Mouse (Mus musculus) bone marrow, adult 2 months (tissue): ENCODE results near the gene Ssh2. TPM values are rescaled to one million over a fixed set of nuclear protein-coding genes. Genes with fewer than 3 reads are reported as not detected.
A peak's percentile ranks its signal among the peaks of the same experiment; 100 is the strongest.

Source experiments
- H3K27ac ChIP-seq: fragments of 200-500 bp; 2 replicates; pipeline ENCODE4 v1.5.1; 2012; ENCODE audit warnings: low read depth, mild to moderate bottlenecking, control low read depth, inconsistent platforms, low read length; ENCODE audit not compliant: control insufficient read depth, poor library complexity, insufficient read depth
- H3K4me1 ChIP-seq: fragments of 200-500 bp; 2 replicates; pipeline ENCODE4 v1.6.1; 2011; ENCODE audit warnings: low read length; ENCODE audit not compliant: control insufficient read depth, insufficient read depth
- H3K4me3 ChIP-seq: fragments of 200-500 bp; replicated peaks from 2 replicates; pipeline ENCODE3; 2011; ENCODE audit warnings: mild to moderate bottlenecking, low read depth, low read length, control low read depth; ENCODE audit not compliant: control insufficient read depth
- CTCF ChIP-seq: fragments of 200-500 bp; IDR thresholded peaks from 2 replicates; pipeline ENCODE4 v1.5.1; 2011; ENCODE audit warnings: low read length, control low read depth; ENCODE audit not compliant: control insufficient read depth, insufficient read depth
- POLR2A ChIP-seq: fragments of 200-500 bp; IDR thresholded peaks from 2 replicates; pipeline ENCODE4 v1.6.1; 2011; ENCODE audit warnings: low read depth, mild to moderate bottlenecking, control low read depth, low read length, borderline replicate concordance; ENCODE audit not compliant: control insufficient read depth
- WGBS: fragments of 180-500 bp; shearing (Covaris S2); methylation state at CpG from one replicate; pipeline ENCODE4 v1.1.7; 2018; 5-methylcytosine and 5-hydroxymethylcytosine counted together
- polyA plus RNA-seq: library from polyadenylated mRNA; stranded (reverse); fragments of >200 nt; gene quantifications from 2 replicates; pipeline ENCODE4 v1.2.4, GENCODE M21; 2011; ENCODE audit warnings: low replicate concordance; ENCODE audit not compliant: missing spikeins, insufficient read depth, insufficient read length

Ssh2 gene
- polyA plus RNA-seq = 14.6 and 21.8 TPM in 2 replicates

DNA sequence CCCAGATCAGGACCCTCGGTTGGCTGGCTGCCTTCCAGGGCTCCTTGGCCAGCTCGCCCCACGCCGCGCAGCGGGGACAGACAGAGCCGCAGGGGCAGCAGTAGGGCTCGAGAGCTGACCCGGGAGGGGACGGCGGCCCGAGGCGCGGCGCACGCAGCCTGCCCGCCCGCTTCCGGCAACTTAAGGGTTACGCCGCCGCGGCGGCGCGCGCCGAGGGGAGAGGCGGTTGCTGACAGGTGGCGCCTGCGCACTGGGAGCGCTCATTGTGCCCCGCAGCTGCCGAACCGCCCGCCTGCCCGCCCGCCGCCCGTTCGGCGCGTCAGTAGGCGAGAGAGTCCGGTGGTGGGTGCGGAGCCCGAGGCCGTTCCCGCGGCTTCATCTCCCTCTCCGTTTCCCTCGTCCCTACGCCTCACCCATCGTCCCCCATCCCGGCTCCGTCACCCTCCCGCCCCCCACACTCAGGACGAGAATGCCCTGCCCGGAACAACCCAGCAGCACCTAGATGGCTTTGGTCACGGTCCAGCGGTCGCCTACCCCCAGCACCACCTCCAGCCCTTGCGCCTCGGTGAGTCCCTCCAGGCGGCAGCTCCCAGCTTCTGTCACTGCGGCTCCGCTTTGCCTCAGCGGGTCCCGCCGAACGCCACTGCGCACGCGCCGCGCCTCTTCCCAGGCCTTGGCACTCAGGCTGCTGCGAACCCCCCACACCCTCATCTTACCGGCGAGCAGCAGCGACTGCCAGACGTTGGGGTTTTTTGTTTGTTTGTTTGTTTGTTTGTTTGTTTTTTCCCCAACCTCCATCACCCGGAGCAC, at the start of gene Ssh2:
Ssh2 (plus strand) TSS at position 337 of the 810 bp plus-strand sequence.
- Histone ChIP-seq H3K27ac (peak within 1 kb of the TSS; percentile 92), H3K4me3 (peak within 1 kb of the TSS; percentile 97), H3K4me1 (no peaks in the 10 kb centered on the region)
- TF ChIP-seq POLR2A (peak; percentile 62), CTCF (no peak)
- WGBS = under 1% methylated on average over 81 of the region's 82 CpGs

DNA sequence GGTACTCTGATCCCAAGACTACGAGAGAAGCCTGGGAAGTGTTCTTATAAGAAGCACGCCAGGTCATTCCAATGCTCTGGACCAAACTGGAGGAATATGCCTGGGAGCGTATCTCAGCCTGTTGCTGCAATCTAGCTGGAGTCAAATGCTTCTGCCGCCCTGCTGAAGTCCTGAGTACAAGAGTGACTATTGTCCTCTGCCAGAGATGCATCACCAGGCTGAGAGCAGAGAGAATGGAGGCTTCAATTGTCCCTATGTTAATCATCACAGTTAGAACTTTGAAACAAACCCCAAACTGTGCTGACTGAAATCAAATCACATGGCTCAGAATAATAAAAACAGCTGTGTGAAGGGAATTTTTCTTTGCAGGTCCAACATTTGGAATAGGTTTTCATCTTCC, 42.4 kb upstream of the Ssh2 start:
- Histone ChIP-seq H3K27ac (no peak overlapping the region), H3K4me1 (no peaks in the 10 kb centered on the region), H3K4me3 (no peak overlapping the region)
- 78% methylated on average over 4 of the region's 4 CpGs for WGBS
- no peak for TF ChIP-seq POLR2A
- no peak for TF ChIP-seq CTCF

DNA sequence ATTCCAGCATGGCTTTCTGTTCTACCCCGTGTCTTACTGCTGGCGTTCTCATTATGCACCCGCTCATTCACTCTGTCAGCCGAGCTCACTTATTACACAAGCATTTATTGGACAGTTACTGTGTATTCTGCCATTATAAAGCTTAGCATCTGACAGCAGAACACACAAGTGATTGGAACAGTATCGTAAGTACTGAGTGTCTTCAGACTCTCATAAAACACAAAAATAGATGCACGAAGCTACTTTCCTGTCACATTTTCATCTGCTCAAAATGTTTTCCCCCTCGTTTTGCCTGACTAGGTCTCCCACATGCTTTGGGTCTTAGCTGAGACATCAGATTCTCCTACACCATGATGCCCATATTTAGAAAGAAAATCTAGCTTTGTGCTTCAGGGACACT, 41.6 kb upstream of the Ssh2 start:
- no peak for TF ChIP-seq CTCF
- no peak for TF ChIP-seq POLR2A
- H3K4me3 ChIP-seq = no peak overlapping the region
- H3K27ac ChIP-seq = no peak overlapping the region
- 84% methylated on average over 7 of the region's 7 CpGs for WGBS
- H3K4me1 ChIP-seq = no peaks in the 10 kb centered on the region; the same call in 1 of the 2 replicates

DNA sequence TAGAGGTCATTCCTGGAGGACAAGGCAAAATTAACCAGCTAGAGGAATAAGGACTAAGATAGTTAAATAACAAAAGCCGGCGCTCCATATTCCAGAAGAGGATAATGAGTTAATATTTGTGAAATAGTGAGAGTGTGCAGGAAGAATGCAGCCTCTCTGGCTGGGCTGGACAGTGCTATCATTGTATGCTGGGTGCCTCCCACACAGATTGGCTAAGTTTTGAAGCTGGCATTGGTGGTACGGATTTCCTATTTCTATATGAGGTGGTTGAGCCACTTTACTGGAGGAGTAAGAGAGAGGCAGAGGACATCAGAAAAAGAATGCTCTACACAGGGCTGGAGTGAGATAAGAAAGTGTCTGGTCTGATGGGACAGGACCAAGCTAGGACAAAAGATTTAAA, 36.3 kb upstream of the Ssh2 start:
- 82% methylated on average over 3 of the region's 3 CpGs for WGBS
- Histone ChIP-seq H3K27ac (no peak overlapping the region), H3K4me3 (no peak overlapping the region), H3K4me1 (no peaks in the 10 kb centered on the region; the same call in 1 of the 2 replicates)
- TF ChIP-seq CTCF = no peak
- no peak for TF ChIP-seq POLR2A

DNA sequence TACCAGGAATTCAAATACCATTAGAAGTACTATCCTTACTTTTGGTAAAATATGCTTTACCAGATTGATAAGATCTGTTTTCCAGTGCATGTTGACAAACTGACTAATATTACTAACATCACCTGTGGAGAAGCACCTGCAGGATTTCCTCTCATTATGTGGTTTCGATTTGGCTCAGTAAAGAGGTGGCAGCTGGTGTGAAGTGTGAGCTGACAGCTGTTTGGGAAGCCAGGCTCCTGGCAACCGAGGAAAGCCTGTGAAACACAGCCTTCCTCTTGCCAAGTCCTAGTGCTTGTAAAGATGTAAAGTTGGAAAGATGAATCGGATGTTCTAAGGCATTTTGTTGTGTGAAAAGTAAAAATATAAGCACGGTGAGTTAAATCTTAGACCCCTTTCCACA, 35.2 kb upstream of the Ssh2 start:
- 52% methylated on average over 4 of the region's 4 CpGs for WGBS
- no peak overlapping the region for H3K27ac ChIP-seq
- H3K4me3 ChIP-seq = no peak overlapping the region
- no peaks in the 10 kb centered on the region; the same call in 1 of the 2 replicates for H3K4me1 ChIP-seq
- TF ChIP-seq POLR2A (no peak), CTCF (no peak)

DNA sequence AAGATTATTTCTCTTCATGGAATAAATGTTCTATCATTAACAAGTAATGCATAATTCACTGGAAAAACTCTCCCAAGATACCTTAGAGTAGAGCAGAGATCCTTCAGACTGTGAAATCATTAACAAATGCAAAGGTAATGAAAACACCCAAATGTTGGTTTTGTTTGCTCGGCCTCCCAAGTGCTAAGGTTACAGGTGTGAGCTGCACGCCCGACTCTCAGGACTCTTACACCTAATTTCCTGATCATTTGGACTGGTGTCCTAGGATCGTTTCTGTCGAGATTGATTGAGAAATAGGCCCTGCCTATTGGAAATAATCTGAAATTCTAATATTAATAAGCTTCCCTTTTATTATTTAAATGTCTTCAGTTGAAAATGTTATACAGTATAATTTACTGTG, 34.6 kb upstream of the Ssh2 start:
- Histone ChIP-seq H3K4me3 (no peak overlapping the region), H3K4me1 (no peaks in the 10 kb centered on the region; the same call in 1 of the 2 replicates), H3K27ac (no peak overlapping the region)
- TF ChIP-seq CTCF (no peak), POLR2A (no peak)
- whole genome bisulfite sequencing = 77% methylated on average over 5 of the region's 5 CpGs

DNA sequence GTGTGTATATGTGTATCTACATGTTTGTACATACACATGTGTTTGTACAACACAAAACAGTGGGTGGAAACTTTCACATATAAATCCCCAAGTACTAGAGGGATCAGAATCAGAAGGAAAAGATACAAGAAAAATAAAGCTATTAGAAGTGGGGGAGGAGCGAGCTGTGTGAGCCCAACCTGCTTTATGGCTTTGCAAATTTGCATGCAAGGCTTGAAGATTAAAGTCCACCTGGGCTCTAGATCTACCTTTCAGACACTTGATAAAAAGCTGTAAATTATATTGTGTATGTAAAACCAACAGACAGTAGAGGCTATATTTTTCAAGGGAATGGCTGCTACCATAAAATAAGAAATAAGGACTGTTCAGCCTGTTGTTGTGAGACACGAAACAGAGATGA, 34.0 kb upstream of the Ssh2 start:
- 76% methylated on average over 2 of the region's 2 CpGs for WGBS
- no peak overlapping the region for H3K27ac ChIP-seq
- H3K4me3 ChIP-seq = no peak overlapping the region
- no peaks in the 10 kb centered on the region; the same call in 1 of the 2 replicates for H3K4me1 ChIP-seq
- TF ChIP-seq POLR2A (no peak), CTCF (no peak)

DNA sequence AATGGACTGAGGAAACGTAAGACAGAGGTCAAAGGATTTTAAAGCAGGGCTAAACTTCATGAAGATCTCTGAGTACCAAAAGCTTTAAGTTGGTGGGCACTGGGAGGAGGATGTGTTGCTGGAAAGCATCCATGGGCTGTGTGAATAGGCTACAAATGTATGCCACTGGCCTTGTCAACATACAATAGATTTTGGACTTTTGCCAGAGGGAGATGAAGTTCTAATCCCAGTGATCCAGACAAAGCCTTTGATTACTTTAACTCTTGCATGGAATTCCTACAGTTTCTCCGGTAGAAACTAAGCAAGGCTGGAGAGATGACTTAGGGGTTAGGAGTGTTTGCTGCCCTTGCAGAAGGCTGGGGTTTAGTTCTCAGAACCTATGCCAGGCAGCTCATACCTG, 33.5 kb upstream of the Ssh2 start:
- Histone ChIP-seq H3K4me1 (no peaks in the 10 kb centered on the region; the same call in 1 of the 2 replicates), H3K27ac (no peak overlapping the region), H3K4me3 (no peak overlapping the region)
- no peak for TF ChIP-seq CTCF
- no peak for TF ChIP-seq POLR2A
- 78% methylated on average over 2 of the region's 2 CpGs for WGBS

DNA sequence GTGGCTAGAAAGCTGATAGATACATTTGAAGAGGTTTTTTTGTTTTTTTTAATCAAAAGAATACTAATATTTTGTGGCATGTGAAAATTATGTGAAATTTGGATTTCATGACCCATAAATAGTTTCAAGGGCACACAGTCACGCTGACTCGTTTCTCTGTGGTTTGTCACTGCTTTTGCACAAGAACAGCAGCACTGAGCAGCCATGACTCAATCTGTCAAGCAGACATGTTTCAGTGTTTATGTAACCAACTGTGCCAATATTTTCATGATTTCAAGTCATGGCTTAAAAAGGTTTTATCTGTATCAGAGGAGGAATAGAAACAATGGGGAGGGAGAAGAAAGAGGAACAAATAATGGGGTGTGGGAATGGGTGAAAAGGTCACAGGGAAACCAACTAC, 31.2 kb upstream of the Ssh2 start:
- no peaks in the 10 kb centered on the region; the same call in 1 of the 2 replicates for H3K4me1 ChIP-seq
- TF ChIP-seq CTCF (no peak), POLR2A (no peak)
- H3K27ac ChIP-seq = no peak overlapping the region
- 14% methylated on average over 2 of the region's 2 CpGs for WGBS
- no peak overlapping the region for H3K4me3 ChIP-seq
